Mouse (Mus musculus): Measurements from ENCODE around the gene C130050O18Rik.

GRCm38 (mm10) chr5:139373126-139373525, 32.0 kb upstream of the C130050O18Rik start:
- no peak for TF ChIP-seq CTCF (IDR thresholded peaks at IDR 0.05; ENCODE audit: low read depth, low read length)
- TF ChIP-seq POLR2A (IDR thresholded peaks at IDR 0.05; ENCODE audit: extremely low read depth, insufficient read depth, low read length) = no peak
